34 mouse cellular contexts compared by ENCODE assay signal in the genomic region with DNA sequence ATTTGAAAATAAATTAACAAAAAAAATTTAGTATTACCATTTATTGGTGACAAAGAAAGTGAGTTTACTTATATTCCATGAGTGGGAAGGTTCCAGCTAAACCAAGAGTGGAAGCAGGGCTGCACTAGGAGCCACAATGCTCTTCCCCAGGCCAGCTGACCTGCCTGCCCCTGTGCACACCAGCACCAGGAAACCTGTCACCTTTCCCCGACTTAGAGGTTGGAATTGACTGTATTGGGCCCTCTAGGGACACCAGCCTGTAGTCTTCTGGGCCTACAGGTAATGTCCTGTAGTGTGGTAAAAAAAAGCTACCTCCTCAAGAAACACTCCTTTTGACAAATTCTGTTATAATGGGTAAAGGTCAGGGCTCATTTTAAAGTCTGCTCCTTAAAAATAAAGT.
"Had no signal": no experiment of that assay in that cellular context is flagged by ENCODE, and none has a peak within 500 bp of the region (broad histone marks: within the 10 kb centered on the region; RNA-seq: fewer than 3 reads in every experiment).

No protein-coding gene starts in this region.

- ATAC-seq: hindbrain, embryonic 16.5 days; hindbrain, postnatal 0 days; inflammation-experienced regulatory T-cells, adult 6 months; intestine, embryonic 15.5 days; intestine, embryonic 16.5 days; intestine, postnatal 0 days had no signal

- H3K9me3 ChIP-seq: heart, embryonic 10.5 days; heart, embryonic 12.5 days; heart, embryonic 13.5 days; heart, embryonic 15.5 days; hindbrain, embryonic 10.5 days; hindbrain, embryonic 12.5 days; hindbrain, embryonic 13.5 days; hindbrain, embryonic 15.5 days; intestine, embryonic 15.5 days; kidney, embryonic 15.5 days had no signal

- H3K9ac ChIP-seq: heart, embryonic 12.5 days; heart, embryonic 13.5 days; heart, embryonic 15.5 days; hindbrain, embryonic 12.5 days; hindbrain, embryonic 13.5 days; hindbrain, embryonic 14.5 days; hindbrain, embryonic 15.5 days; intestine, embryonic 15.5 days; kidney, embryonic 15.5 days had no signal

- H3K27me3 ChIP-seq: heart, embryonic 12.5 days; heart, embryonic 13.5 days; heart, embryonic 15.5 days; hindbrain, embryonic 12.5 days; hindbrain, embryonic 13.5 days; hindbrain, embryonic 15.5 days; intestine, embryonic 15.5 days; kidney, embryonic 15.5 days had no signal

- H3K4me1 ChIP-seq: hindbrain, embryonic 10.5 days; hindbrain, embryonic 12.5 days; hindbrain, embryonic 13.5 days; intestine, embryonic 15.5 days; kidney, embryonic 15.5 days had no signal

- DNase-seq: heart, adult 2 months; heart, postnatal 10 days; heart, postnatal 14 days; heart, postnatal 36 days; heart, postnatal 4 days; kidney, adult 11 months; kidney, adult 18-20 months; kidney, adult 2 months; kidney, adult 8-10 months; kidney, adult 9 months; kidney, postnatal 10 days; kidney, postnatal 14 days; kidney, postnatal 25 days; kidney, postnatal 36 days; kidney, postnatal 4 days; layer of hippocampus, adult 9-11 months had no signal

- H3K4me3 ChIP-seq: heart, adult 2 months; heart, embryonic 10.5 days; heart, embryonic 12.5 days; heart, embryonic 13.5 days; heart, embryonic 15.5 days; hindbrain, embryonic 10.5 days; hindbrain, embryonic 12.5 days; hindbrain, embryonic 13.5 days; hindbrain, embryonic 15.5 days; intestine, embryonic 15.5 days; kidney, embryonic 15.5 days had no signal

- H3K4me2 ChIP-seq: heart, embryonic 11.5 days; heart, embryonic 12.5 days; heart, embryonic 13.5 days; heart, embryonic 15.5 days; hindbrain, embryonic 12.5 days; hindbrain, embryonic 13.5 days; hindbrain, embryonic 14.5 days; hindbrain, embryonic 15.5 days; intestine, embryonic 15.5 days; kidney, embryonic 15.5 days had no signal

- H3K27ac ChIP-seq: heart, adult 2 months; heart, embryonic 10.5 days; heart, embryonic 13.5 days; heart, embryonic 15.5 days; hindbrain, embryonic 10.5 days; hindbrain, embryonic 12.5 days; hindbrain, embryonic 13.5 days; hindbrain, embryonic 14.5 days; hindbrain, embryonic 15.5 days; hindbrain, postnatal 0 days; intestine, embryonic 15.5 days; kidney, embryonic 15.5 days; kidney, postnatal 0 days had no signal
